Mouse (Mus musculus): ENCODE data around the gene Cd70. TPM values are rescaled to one million over a fixed set of nuclear protein-coding genes. Genes with fewer than 3 reads are reported as not detected.

The Cd70 gene
- polyA plus RNA-seq, 1 experiment from 2014 or later = 0.15 TPM

DNA sequence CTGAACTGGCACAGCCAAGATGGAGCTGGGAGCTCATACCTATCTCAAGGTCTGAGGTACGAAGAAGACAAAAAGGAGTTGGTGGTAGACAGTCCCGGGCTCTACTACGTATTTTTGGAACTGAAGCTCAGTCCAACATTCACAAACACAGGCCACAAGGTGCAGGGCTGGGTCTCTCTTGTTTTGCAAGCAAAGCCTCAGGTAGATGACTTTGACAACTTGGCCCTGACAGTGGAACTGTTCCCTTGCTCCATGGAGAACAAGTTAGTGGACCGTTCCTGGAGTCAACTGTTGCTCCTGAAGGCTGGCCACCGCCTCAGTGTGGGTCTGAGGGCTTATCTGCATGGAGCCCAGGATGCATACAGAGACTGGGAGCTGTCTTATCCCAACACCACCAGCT lies 42.5 kb downstream of the Cd70 start:
- no peak for ATAC-seq (ENCODE audit: insufficient read depth, low FRiP score, low read depth)
- no peak overlapping the region for H3K27ac ChIP-seq
- H3K4me3 ChIP-seq (replicated peaks) = no peak overlapping the region
- H3K4me2 ChIP-seq = 0 out of 2 replicates have a peak overlapping the region, but pooled peaks have one; percentile 19
- no peak overlapping the region for H3K9ac ChIP-seq
- no peaks in the 10 kb centered on the region for H3K27me3 ChIP-seq (replicated peaks)
- no peaks in the 10 kb centered on the region for H3K9me3 ChIP-seq
- peaks cover 4% of the 10 kb centered on the region for H3K4me1 ChIP-seq
- H3K36me3 ChIP-seq = no peaks in the 10 kb centered on the region
- 89% methylated on average over 5 of the region's 5 CpGs for WGBS

DNA sequence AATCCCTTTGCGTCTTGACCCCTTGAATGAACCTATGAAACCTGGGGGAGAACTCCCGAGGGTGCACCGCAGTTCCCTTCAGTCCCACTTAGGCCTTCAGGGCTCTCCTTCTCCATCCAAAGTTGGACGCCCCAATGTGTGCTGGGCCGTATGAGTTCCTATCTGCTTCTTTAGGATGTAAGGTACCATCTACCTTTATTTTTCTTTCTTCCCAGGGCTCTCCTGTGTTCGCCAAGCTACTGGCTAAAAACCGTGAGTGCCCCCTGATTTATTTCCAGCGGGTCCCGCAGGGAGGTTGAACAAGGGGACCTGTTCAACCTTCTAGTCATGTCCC lies 43.6 kb downstream of the Cd70 start:
- 12% methylated on average over 9 of the region's 9 CpGs for WGBS
- no peak for ATAC-seq (ENCODE audit: insufficient read depth, low FRiP score, low read depth)
- H3K36me3 ChIP-seq = no peaks in the 10 kb centered on the region
- no peaks in the 10 kb centered on the region for H3K9me3 ChIP-seq
- no peak overlapping the region for H3K9ac ChIP-seq
- no peak overlapping the region for H3K27ac ChIP-seq
- H3K4me1 ChIP-seq = peaks cover 4% of the 10 kb centered on the region
- H3K4me2 ChIP-seq = peak overlapping the region; percentile 79
- no peaks in the 10 kb centered on the region for H3K27me3 ChIP-seq (replicated peaks)
- peak overlapping the region; percentile 59 for H3K4me3 ChIP-seq (replicated peaks)

DNA sequence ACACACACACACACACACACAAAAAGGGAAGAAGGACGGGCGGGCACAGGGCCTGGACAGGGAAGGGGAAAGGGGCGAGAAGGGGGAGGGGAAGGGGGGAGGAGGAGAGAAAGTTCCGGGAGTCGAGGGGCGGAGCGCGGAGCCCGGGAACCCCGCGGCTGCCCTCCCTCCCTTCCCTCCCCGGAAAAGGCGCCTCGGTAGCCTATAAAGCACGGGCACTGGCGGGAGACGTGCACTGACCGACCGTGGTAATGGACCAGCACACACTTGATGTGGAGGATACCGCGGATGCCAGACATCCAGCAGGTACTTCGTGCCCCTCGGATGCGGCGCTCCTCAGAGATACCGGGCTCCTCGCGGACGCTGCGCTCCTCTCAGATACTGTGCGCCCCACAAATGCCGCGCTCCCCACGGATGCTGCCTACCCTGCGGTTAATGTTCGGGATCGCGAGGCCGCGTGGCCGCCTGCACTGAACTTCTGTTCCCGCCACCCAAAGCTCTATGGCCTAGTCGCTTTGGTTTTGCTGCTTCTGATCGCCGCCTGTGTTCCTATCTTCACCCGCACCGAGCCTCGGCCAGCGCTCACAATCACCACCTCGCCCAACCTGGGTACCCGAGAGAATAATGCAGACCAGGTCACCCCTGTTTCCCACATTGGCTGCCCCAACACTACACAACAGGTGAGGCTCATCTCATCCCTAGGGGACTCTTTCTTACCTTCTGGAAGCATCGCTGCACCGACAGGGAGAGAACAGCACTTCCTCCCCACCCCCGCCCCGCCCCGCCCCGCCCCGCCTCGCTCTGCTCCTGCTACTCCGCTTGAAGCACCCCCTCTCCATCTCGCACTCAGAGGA lies 44.2 kb downstream of the Cd70 start, which contains the start of gene Tnfsf9:
TSS of gene Tnfsf9 (plus strand) at position 145 of the 854 bp plus-strand sequence.
- WGBS = under 1% methylated on average over 52 of the region's 61 CpGs

DNA sequence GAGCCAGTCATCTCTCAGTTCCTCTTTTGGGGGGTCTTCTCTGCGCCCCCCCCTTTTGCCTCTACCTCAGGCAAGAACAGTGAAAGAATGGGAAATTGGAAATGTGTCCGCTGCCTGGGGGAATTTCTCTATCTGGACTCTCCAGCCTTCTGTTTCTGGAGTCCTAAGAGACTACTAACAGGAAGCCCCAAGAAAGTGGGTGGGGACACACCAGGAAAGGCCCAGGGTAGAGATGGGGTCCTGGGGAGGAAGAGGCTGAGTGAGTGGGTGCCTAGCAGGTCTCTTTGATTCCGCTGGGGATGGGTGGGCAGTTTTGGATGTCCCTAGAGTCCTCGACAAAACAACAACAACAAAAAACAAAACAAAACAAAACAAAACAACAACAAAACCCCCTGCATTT lies 45.1 kb downstream of the Cd70 start:
- H3K27me3 ChIP-seq (replicated peaks) = no peaks in the 10 kb centered on the region
- H3K4me3 ChIP-seq (replicated peaks) = peak overlapping the region; percentile 59
- ATAC-seq (ENCODE audit: insufficient read depth, low FRiP score, low read depth) = no peak
- H3K9ac ChIP-seq = no peak overlapping the region
- no peaks in the 10 kb centered on the region for H3K9me3 ChIP-seq
- 44% methylated on average over 4 of the region's 4 CpGs for WGBS
- H3K27ac ChIP-seq = no peak overlapping the region
- H3K4me2 ChIP-seq = peak overlapping the region; percentile 79
- H3K4me1 ChIP-seq = peaks cover 4% of the 10 kb centered on the region
- no peaks in the 10 kb centered on the region for H3K36me3 ChIP-seq

More for the DNA sequence above, 44.2 kb downstream of the Cd70 start, which contains the start of gene Tnfsf9:
- Histone ChIP-seq H3K9me3 (no peaks in the 10 kb centered on the region), H3K4me2 (peak within 1 kb of the TSS; percentile 79), H3K27ac (peak within 1 kb of the TSS; percentile 59), H3K4me3 (replicated peaks) (peak within 1 kb of the TSS; percentile 59), H3K4me1 (peaks cover 4% of the 10 kb centered on the region), H3K36me3 (no peaks in the 10 kb centered on the region), H3K9ac (peak within 1 kb of the TSS; percentile 43; the same call in 1 of the 2 replicates), H3K27me3 (replicated peaks) (no peaks in the 10 kb centered on the region)
- ATAC-seq (ENCODE audit: insufficient read depth, low FRiP score, low read depth) = peak; percentile 72

DNA sequence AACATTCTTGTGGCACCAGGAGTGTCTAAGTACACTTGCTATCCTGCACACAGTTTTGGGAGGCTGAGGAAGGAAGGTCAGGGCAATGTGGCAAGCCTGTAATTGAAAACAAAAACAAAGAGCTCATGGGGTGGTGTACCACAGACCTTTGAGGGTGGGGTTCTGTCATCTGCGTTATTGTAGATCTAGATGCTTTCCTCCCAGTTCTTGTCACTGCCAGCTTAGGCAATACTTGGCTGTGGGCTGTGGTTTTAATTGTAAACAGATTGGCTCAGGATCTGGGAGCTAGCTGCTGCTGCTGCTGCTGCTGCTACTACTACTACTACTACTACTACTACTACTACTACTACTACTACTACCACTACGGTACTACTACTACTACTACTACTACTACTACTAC lies 47.3 kb downstream of the Cd70 start:
- Histone ChIP-seq H3K27ac (no peak overlapping the region), H3K27me3 (replicated peaks) (no peaks in the 10 kb centered on the region), H3K36me3 (no peaks in the 10 kb centered on the region), H3K4me2 (no peak overlapping the region), H3K9me3 (no peaks in the 10 kb centered on the region), H3K4me3 (replicated peaks) (no peak overlapping the region), H3K4me1 (peaks cover 4% of the 10 kb centered on the region), H3K9ac (no peak overlapping the region)
- no peak for ATAC-seq (ENCODE audit: insufficient read depth, low FRiP score, low read depth)
- 80% methylated on average over 2 of the region's 2 CpGs for WGBS

DNA sequence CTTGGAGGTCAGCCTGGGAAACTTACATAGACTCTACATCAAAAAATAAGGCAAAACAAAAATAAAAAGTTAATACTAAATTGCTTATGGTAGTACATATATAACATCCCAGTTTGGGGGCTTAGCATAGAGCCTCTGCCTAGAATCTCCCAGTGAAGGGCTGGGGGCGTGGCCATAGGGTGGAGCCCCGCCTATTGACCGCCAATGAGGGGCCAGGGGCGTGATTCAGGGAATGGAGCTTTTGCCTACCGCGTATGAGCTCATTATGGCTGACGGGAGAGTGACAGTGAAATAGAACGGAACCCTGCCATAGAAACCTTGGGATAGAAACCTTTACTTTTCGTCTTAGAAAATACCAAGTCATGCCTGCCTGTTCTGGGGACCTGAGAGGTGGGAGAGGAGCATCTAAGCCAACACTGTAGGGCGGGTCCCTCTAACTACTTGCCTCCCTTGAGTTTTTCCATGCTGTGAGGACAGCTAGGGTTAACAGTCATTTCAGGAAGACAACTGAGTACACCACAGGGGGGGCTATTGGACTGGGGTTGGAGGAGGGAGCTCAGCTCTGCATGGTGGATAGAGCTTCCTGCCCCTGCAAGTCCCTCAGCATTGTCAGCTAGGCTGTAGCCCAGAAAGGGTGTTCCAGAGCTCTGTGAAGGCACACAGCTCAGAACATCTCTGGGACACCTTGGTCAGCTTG lies 49.8 kb downstream of the Cd70 start:
- Histone ChIP-seq H3K4me1 (peaks cover 9% of the 10 kb centered on the region; the same call in 1 of the 2 replicates), H3K4me3 (replicated peaks) (no peak overlapping the region), H3K27me3 (replicated peaks) (no peaks in the 10 kb centered on the region), H3K36me3 (no peaks in the 10 kb centered on the region), H3K9ac (no peak overlapping the region), H3K4me2 (no peak overlapping the region), H3K27ac (no peak overlapping the region), H3K9me3 (no peaks in the 10 kb centered on the region)
- no peak for ATAC-seq (ENCODE audit: insufficient read depth, low FRiP score, low read depth)
- WGBS = 11% methylated on average over 10 of the region's 10 CpGs

DNA sequence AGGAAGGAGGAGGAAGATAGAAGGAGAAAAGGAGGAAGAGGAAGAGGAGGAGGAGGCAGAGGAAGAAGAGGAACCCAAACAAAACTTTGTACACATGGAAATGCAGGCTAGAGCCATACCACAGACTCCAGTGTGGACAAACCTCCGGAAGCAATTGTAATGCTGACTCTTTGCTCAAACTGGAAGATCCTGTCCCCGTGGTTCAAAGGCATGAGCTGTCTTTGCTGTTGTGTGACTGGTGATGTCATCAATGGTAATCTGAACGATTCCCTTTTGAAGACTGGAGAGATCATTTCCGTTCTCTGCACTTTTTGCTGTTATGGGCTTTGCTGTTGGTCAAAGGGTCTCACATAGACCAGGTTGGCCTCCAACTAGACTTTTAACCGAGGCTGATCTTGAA lies 51.3 kb downstream of the Cd70 start:
- Histone ChIP-seq H3K27ac (no peak overlapping the region), H3K9me3 (no peaks in the 10 kb centered on the region), H3K9ac (no peak overlapping the region), H3K4me1 (0 out of 2 replicates have a peak, but pooled peaks cover 6% of the 10 kb centered on the region), H3K27me3 (replicated peaks) (no peaks in the 10 kb centered on the region), H3K4me3 (replicated peaks) (no peak overlapping the region), H3K4me2 (no peak overlapping the region), H3K36me3 (no peaks in the 10 kb centered on the region)
- WGBS = 71% methylated on average over 5 of the region's 5 CpGs
- ATAC-seq (ENCODE audit: insufficient read depth, low FRiP score, low read depth) = no peak

DNA sequence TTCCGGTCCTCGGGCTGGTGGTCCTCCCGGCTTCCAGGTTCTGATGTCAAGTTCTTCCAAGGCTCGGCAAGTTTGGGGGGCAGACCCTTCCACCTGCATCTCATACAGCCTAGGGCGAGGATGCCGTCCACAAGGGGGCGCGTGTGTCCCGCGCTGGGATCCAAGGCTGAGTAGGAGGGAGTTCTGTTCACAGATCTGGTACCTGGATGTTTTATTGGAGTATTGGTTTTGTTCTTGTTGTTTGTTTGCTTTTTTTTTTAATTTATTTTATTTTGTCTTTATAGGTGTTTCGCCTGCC lies 53.0 kb downstream of the Cd70 start:
- Histone ChIP-seq H3K27ac (no peak overlapping the region), H3K9me3 (no peaks in the 10 kb centered on the region), H3K36me3 (no peaks in the 10 kb centered on the region), H3K9ac (no peak overlapping the region), H3K4me2 (peak overlapping the region; percentile 51), H3K4me3 (replicated peaks) (peak overlapping the region; percentile 28), H3K27me3 (replicated peaks) (no peaks in the 10 kb centered on the region), H3K4me1 (0 out of 2 replicates have a peak, but pooled peaks cover 6% of the 10 kb centered on the region)
- peak; percentile 85 for ATAC-seq (ENCODE audit: insufficient read depth, low FRiP score, low read depth)
- WGBS = 1% methylated on average over 11 of the region's 11 CpGs

Other genes with a start within 250 kb of the Cd70 start
- 39.8 and 43.7 TPM in 2 replicates for gene Mllt1, start 214.4 kb downstream of the Cd70 start, polyA plus RNA-seq (2015; fragmentation: Nextera tagmentation; extraction: Ambion mirVana)
- 0.06 and 0.15 TPM in 2 replicates for gene Acer1, start 167.7 kb downstream of the Cd70 start, polyA plus RNA-seq (2015; fragmentation: Nextera tagmentation; extraction: Ambion mirVana)
- 144 and 147 TPM in 2 replicates for gene Clpp, start 159.5 kb downstream of the Cd70 start, polyA plus RNA-seq (2015; fragmentation: Nextera tagmentation; extraction: Ambion mirVana)
- gene Alkbh7, start 152.4 kb downstream of the Cd70 start, polyA plus RNA-seq (2015; fragmentation: Nextera tagmentation; extraction: Ambion mirVana) = 36.6 and 38.9 TPM in 2 replicates
- 0.32 and 0.43 TPM in 2 replicates for gene Pspn, start 149.8 kb downstream of the Cd70 start, polyA plus RNA-seq (2015; fragmentation: Nextera tagmentation; extraction: Ambion mirVana)
- gene Gtf2f1, start 138.5 kb downstream of the Cd70 start, polyA plus RNA-seq (2015; fragmentation: Nextera tagmentation; extraction: Ambion mirVana) = 58.2 and 61.1 TPM in 2 replicates
- gene Gm17949, start 138.3 kb downstream of the Cd70 start, polyA plus RNA-seq (2015; fragmentation: Nextera tagmentation; extraction: Ambion mirVana) = 0.51 and 0.58 TPM in 2 replicates
- 39.4 and 41.0 TPM in 2 replicates for gene Khsrp, start 118.3 kb downstream of the Cd70 start, polyA plus RNA-seq (2015; fragmentation: Nextera tagmentation; extraction: Ambion mirVana)
- not detected in 2 replicates for gene Slc25a41, start 108.1 kb downstream of the Cd70 start, polyA plus RNA-seq (2015; fragmentation: Nextera tagmentation; extraction: Ambion mirVana)
- 50.8 and 60.8 TPM in 2 replicates for gene Crb3, start 90.7 kb downstream of the Cd70 start, polyA plus RNA-seq (2015; fragmentation: Nextera tagmentation; extraction: Ambion mirVana)
- 8.7 and 10.0 TPM in 2 replicates for gene Slc25a23, start 89.9 kb downstream of the Cd70 start, polyA plus RNA-seq (2015; fragmentation: Nextera tagmentation; extraction: Ambion mirVana)
- 6.3 and 8.2 TPM in 2 replicates for gene Dennd1c, start 71.3 kb downstream of the Cd70 start, polyA plus RNA-seq (2015; fragmentation: Nextera tagmentation; extraction: Ambion mirVana)
- 20.3 and 23.9 TPM in 2 replicates for gene Tubb4a, start 62.0 kb downstream of the Cd70 start, polyA plus RNA-seq (2015; fragmentation: Nextera tagmentation; extraction: Ambion mirVana)
- 9.5 and 10.1 TPM in 2 replicates for gene Tnfsf9, start 44.5 kb downstream of the Cd70 start, polyA plus RNA-seq (2015; fragmentation: Nextera tagmentation; extraction: Ambion mirVana)
- 0.23 and 0.32 TPM in 2 replicates for gene Tnfsf14, start 44.4 kb upstream of the Cd70 start, polyA plus RNA-seq (2015; fragmentation: Nextera tagmentation; extraction: Ambion mirVana)
- gene C3, start 78.4 kb upstream of the Cd70 start, polyA plus RNA-seq (2015; fragmentation: Nextera tagmentation; extraction: Ambion mirVana) = 9.5 and 20.2 TPM in 2 replicates
- 41.4 and 44.3 TPM in 2 replicates for gene Gpr108, start 98.7 kb upstream of the Cd70 start, polyA plus RNA-seq (2015; fragmentation: Nextera tagmentation; extraction: Ambion mirVana)
- gene Trip10, start 99.7 kb upstream of the Cd70 start, polyA plus RNA-seq (2015; fragmentation: Nextera tagmentation; extraction: Ambion mirVana) = 43.1 and 43.7 TPM in 2 replicates
- 4.1 and 4.4 TPM in 2 replicates for gene Vav1, start 129.3 kb upstream of the Cd70 start, polyA plus RNA-seq (2015; fragmentation: Nextera tagmentation; extraction: Ambion mirVana)
- 7.2 and 7.7 TPM in 2 replicates for gene Adgre1, start 208.9 kb upstream of the Cd70 start, polyA plus RNA-seq (2015; fragmentation: Nextera tagmentation; extraction: Ambion mirVana)